Mouse (Mus musculus) lung, postnatal 0 days (tissue): Measurements from ENCODE around the gene Gm28036. TPM values are rescaled to one million over a fixed set of nuclear protein-coding genes. Genes with fewer than 3 reads are reported as not detected.

Experiments used
- ATAC-seq: fragments of 200-750 bp; cut with Nextera tagmentation; 2 replicates; pipeline ENCODE4 v1.8.0; 2017; ENCODE audit warnings: moderate library complexity
- DNase-seq: peaks from one replicate; pipeline ENCODE4 v3.0.0-alpha.2; 2016; ENCODE audit warnings: low spot score
- H3K27ac ChIP-seq: fragments of 300-500 bp; sonication (generic); 2 replicates; pipeline ENCODE4 v1.5.1; 2014; ENCODE audit warnings: antibody characterized with exemption, mild to moderate bottlenecking, low read length, mixed read lengths
- H3K27me3 ChIP-seq: fragments of 300-500 bp; sonication (generic); replicated peaks from 2 replicates; pipeline ENCODE4 v1.6.1; 2014; ENCODE audit warnings: low read length, mixed read lengths; ENCODE audit not compliant: insufficient read depth
- H3K36me3 ChIP-seq: fragments of 300-500 bp; sonication (generic); 2 replicates; pipeline ENCODE4 v1.6.1; 2014; ENCODE audit warnings: low read length, mixed read lengths; ENCODE audit not compliant: insufficient read depth
- H3K4me1 ChIP-seq: fragments of 300-500 bp; sonication (generic); 2 replicates; pipeline ENCODE4 v1.6.1; 2014; ENCODE audit warnings: antibody characterized with exemption, low read depth, low read length, mixed read lengths; ENCODE audit not compliant: insufficient read depth
- H3K4me2 ChIP-seq: fragments of 300-500 bp; sonication (generic); replicated peaks from 2 replicates; pipeline ENCODE4 v1.6.1; 2014; ENCODE audit warnings: low read depth, mild to moderate bottlenecking, low read length, moderate library complexity, mixed read lengths
- H3K4me3 ChIP-seq: fragments of 300-500 bp; sonication (generic); 2 replicates; pipeline ENCODE4 v1.5.1; 2014; ENCODE audit warnings: low read depth, low read length
- H3K9ac ChIP-seq: fragments of 300-500 bp; sonication (generic); replicated peaks from 2 replicates; pipeline ENCODE4 v1.6.1; 2014; ENCODE audit warnings: low read depth, mild to moderate bottlenecking
- H3K9me3 ChIP-seq: fragments of 300-500 bp; sonication (generic); 2 replicates; pipeline ENCODE4 v1.6.1; 2016; ENCODE audit warnings: low read length, mixed read lengths
- CTCF ChIP-seq: IDR thresholded peaks from 2 replicates; pipeline ENCODE4 v1.5.1; 2016; ENCODE audit warnings: antibody characterized with exemption, mild to moderate bottlenecking
- EP300 ChIP-seq: IDR thresholded peaks from 2 replicates; pipeline ENCODE4 v1.6.1; 2016; ENCODE audit warnings: antibody characterized with exemption, mild to moderate bottlenecking, control low read depth
- WGBS: fragments of 180-500 bp; shearing (Covaris S2); extraction: QIAGEN DNeasy Blood & Tissue Kit; methylation state at CpG from one replicate; pipeline ENCODE4 v1.1.7; 2014; 5-methylcytosine and 5-hydroxymethylcytosine counted together
- polyA plus RNA-seq: library from polyadenylated mRNA; unstranded; fragments of >200 nt; fragmentation: Nextera tagmentation; extraction: Ambion mirVana; gene quantifications from 2 replicates; pipeline ENCODE4 v1.2.1, GENCODE M21; 2015

Gm28036 gene
- polyA plus RNA-seq, 1 experiment from 2014 or later, result 5.2 TPM

DNA sequence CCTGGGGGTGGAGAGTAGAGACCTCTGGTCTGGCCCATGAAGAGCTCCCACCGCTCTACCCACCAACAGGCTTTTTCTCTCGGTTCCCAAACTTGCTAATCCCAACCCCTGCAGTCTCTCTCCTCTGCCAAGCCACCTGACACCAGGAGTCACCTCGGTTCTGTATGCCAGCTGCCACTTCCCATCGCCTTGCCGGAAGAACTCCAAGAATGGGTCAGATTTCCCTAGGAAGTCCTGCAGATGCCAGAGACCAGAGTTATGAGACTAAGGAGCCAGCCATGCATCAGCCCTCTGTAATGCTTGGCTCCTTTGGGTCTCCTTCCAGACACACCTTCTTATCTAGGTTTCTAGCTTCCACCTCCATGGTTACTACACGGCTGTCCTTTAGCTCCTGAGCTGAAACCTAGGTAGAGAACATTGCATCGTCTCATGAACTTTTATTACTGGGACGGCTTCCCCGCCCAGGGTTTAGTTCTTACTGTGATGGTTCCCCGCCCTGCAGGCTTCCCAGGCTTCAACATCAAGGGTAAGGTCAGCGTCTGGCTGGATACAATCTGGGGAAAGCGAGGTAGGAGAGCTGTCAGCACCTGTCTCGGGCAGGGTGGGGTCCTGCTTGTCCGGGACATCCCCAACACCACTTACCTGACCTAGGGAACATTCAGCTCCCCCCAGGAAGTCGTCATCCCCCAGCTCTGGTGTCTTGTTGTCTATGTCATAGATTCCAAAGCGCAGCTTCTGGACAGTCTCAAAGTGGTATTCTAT lies 48.3 kb downstream of the Gm28036 start:
- 90% methylated on average over 16 of the region's 16 CpGs for WGBS

GRCm38 (mm10) chr2:156077461-156077860 lies 49.4 kb downstream of the Gm28036 start:
- Histone ChIP-seq H3K27ac (no peak overlapping the region), H3K4me2 (no peak overlapping the region), H3K9ac (no peak overlapping the region), H3K27me3 (no peaks in the 10 kb centered on the region), H3K4me1 (no peaks in the 10 kb centered on the region), H3K9me3 (no peaks in the 10 kb centered on the region), H3K36me3 (peaks cover 49% of the 10 kb centered on the region), H3K4me3 (no peak overlapping the region)
- DNase-seq (no peak), ATAC-seq (no peak)
- 85% methylated on average over 7 of the region's 7 CpGs for WGBS
- TF ChIP-seq EP300 (no peak), CTCF (no peak)

More for the DNA sequence above, 48.3 kb downstream of the Gm28036 start:
- ATAC-seq (no peak), DNase-seq (no peak)
- no peak overlapping the region for H3K27ac ChIP-seq
- no peak overlapping the region for H3K4me2 ChIP-seq
- peaks cover 40% of the 10 kb centered on the region for H3K36me3 ChIP-seq
- no peak overlapping the region for H3K4me3 ChIP-seq
- TF ChIP-seq CTCF, result no peak
- no peak for TF ChIP-seq EP300
- H3K9me3 ChIP-seq, result no peaks in the 10 kb centered on the region
- H3K9ac ChIP-seq, result no peak overlapping the region
- no peaks in the 10 kb centered on the region for H3K27me3 ChIP-seq
- no peaks in the 10 kb centered on the region for H3K4me1 ChIP-seq

DNA sequence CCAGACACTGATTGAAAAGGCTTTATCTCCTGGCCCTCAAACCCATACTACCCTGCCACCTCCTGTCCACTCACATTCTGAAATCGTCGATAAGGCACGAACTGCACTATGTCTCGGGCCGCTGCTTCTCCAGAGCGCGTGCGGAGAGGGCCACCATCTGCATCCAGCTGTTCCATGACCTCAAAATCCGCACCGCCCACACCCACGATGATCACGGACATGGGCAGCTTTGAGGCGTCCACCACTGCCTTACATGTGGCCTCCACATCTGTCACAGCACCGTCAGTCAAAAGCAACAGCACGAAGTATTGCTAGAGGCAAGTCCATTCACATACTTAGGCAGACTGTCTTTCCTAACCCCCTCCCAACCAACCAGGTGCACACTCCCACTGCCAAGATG lies 53.2 kb downstream of the Gm28036 start:
- DNase-seq (no peak), ATAC-seq (peak; percentile 52)
- Histone ChIP-seq H3K27me3 (no peaks in the 10 kb centered on the region), H3K4me1 (no peaks in the 10 kb centered on the region), H3K27ac (no peak overlapping the region), H3K4me3 (no peak overlapping the region), H3K4me2 (no peak overlapping the region), H3K9ac (no peak overlapping the region), H3K36me3 (peaks cover 50% of the 10 kb centered on the region), H3K9me3 (no peaks in the 10 kb centered on the region)
- TF ChIP-seq CTCF, result no peak
- 78% methylated on average over 15 of the region's 15 CpGs for WGBS

DNA sequence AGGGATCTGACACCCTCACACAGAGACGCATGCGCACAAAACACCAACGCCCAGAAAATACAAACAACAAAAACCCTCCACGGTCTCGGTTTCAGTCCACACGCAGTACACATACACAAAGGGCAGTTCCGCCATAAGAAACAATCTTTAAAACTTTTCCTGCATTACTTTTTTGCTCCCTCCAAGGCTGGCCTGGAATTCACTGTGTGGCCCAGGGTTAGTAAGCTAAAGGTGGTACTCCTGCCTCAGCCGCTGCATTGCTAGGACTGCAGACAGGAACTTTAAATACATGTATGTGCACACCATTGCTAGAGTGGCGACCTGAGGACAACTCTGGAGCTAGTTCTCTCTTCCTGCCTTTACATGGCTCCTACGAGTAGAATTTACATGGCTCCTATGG lies 55.7 kb downstream of the Gm28036 start:
- Histone ChIP-seq H3K27ac (no peak overlapping the region), H3K36me3 (peaks cover 30% of the 10 kb centered on the region), H3K4me2 (no peak overlapping the region), H3K9me3 (no peaks in the 10 kb centered on the region), H3K27me3 (no peaks in the 10 kb centered on the region), H3K4me3 (no peak overlapping the region), H3K4me1 (no peaks in the 10 kb centered on the region), H3K9ac (no peak overlapping the region)
- no peak for ATAC-seq
- WGBS, result 92% methylated on average over 10 of the region's 10 CpGs
- TF ChIP-seq EP300 (no peak), CTCF (no peak)
- DNase-seq, result no peak

- H3K9ac ChIP-seq, result no peak overlapping the region
- no peak overlapping the region for H3K4me2 ChIP-seq
- H3K9me3 ChIP-seq, result no peaks in the 10 kb centered on the region
- TF ChIP-seq CTCF (no peak), EP300 (no peak)
- peaks cover 5% of the 10 kb centered on the region; the same call in 1 of the 2 replicates for H3K36me3 ChIP-seq
- DNase-seq, result no peak
- 87% methylated on average over 10 of the region's 10 CpGs for WGBS
- no peak for ATAC-seq
- H3K27ac ChIP-seq, result no peak overlapping the region
- no peaks in the 10 kb centered on the region for H3K27me3 ChIP-seq
- H3K4me1 ChIP-seq, result no peaks in the 10 kb centered on the region; the same call in 1 of the 2 replicates
- no peak overlapping the region for H3K4me3 ChIP-seq
These were observed 59.0 kb downstream of the Gm28036 start for GRCm38 (mm10) chr2:156067916-156068315.

DNA sequence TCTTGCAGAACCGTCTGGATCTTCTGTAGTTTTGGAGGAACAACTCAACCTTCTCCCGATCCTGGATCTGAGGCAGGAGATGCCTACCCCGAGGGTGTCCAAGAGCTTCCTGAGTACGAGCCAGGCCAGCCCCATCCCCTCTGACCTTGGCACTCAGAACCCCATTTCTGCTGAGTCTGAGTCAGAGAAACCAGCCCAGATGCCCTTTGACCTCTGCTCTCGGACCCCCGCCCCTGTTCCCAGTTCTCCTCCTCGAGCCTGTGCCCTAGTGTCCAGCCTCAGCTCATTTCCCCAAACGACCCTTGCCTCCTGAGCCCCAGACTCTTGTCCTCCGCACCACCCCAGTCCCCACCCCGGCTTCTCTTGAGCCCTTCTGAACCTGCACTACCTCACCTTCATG lies 60.8 kb downstream of the Gm28036 start:
- Histone ChIP-seq H3K4me1 (no peaks in the 10 kb centered on the region; the same call in 1 of the 2 replicates), H3K9ac (peak overlapping the region; percentile 64; the same call in 1 of the 2 replicates), H3K9me3 (no peaks in the 10 kb centered on the region), H3K36me3 (no peaks in the 10 kb centered on the region; the same call in 1 of the 2 replicates), H3K27me3 (no peaks in the 10 kb centered on the region), H3K4me3 (no peak overlapping the region), H3K27ac (no peak overlapping the region), H3K4me2 (peak overlapping the region; percentile 99)
- TF ChIP-seq CTCF (no peak), EP300 (no peak)
- 30% methylated on average over 10 of the region's 10 CpGs for WGBS
- peak; percentile 1; the same call in 1 of the 2 replicates for ATAC-seq
- no peak for DNase-seq
